18 mouse cellular contexts compared by ENCODE assay signal in the genomic region with DNA sequence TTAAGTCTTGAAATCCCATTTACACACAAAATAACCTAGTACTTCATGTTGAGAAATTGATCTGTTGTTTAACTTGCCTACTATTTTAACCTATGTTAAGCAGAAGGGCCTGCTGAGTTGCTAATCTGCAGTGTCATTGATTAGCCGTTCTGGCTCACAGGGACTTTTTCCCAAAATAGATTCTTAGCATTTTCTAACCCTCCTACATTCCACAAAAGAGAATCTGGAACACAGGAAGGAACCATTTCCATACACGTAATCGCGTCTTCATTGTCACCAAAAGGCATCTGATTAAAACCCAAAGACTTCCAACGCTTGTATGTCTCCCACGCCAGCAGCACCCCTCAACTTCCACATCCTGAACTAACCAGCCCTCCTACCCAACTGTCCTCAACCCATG.
"Had no signal": no experiment of that assay in that cellular context is flagged by ENCODE, and none has a peak within 500 bp of the region (broad histone marks: within the 10 kb centered on the region; RNA-seq: fewer than 3 reads in every experiment).

No protein-coding gene starts in this region.

- H3K4me3 ChIP-seq: kidney, embryonic 15.5 days; left cerebral cortex, adult 2 months; midbrain, embryonic 15.5 days; neural tube, embryonic 12.5 days; neural tube, embryonic 15.5 days had no signal

- H3K27ac ChIP-seq: kidney, embryonic 15.5 days; left cerebral cortex, adult 2 months; liver, embryonic 14.5 days; midbrain, embryonic 15.5 days; neural tube, embryonic 12.5 days; neural tube, embryonic 15.5 days had no signal

- H3K27me3 ChIP-seq: kidney, embryonic 15.5 days; midbrain, embryonic 15.5 days; neural tube, embryonic 12.5 days; neural tube, embryonic 15.5 days had no signal

- H3K36me3 ChIP-seq: midbrain, embryonic 15.5 days; neural tube, embryonic 15.5 days had no signal

- DNase-seq: kidney, adult 11 months; kidney, adult 8-10 months; kidney, postnatal 10 days; kidney, postnatal 36 days; layer of hippocampus, postnatal 36 days; liver, postnatal 0 days; lung, embryonic 14.5 days; lung, postnatal 36 days; right cerebral cortex, postnatal 25 days; thymus, adult 18-20 months; thymus, postnatal 36 days had no signal

- ATAC-seq: liver, postnatal 0 days; lung, postnatal 0 days; midbrain, embryonic 15.5 days had no signal
